Mouse (Mus musculus): ENCODE measurements at regions not wholly inside any gene's neighbourhood (a gene's known extent, or its start where the extent isn't known, plus 50 kb on each side); places are given as distances from the start of the nearest gene placed in this dataset.

DNA sequence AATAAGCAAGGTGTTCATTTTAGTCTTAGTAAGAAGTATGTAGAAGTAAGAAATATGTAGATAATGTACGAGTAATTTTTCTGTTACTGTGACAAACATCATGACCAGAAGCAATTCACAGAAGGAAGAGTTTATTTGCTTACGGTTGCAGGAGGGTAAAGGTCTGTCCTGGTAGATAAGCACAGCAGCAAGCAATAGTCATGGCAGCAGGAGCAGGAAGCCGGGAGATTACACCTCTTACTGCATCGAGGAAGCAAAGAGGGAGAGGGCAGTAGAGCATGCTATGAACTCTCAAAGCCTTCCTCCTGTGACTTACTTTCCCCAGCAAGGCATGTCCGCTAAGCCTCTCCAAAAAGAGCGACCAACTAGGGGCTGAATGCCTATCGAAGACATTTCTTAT lies 69.0 kb upstream of the Dab2 start:
- Histone ChIP-seq H3K9me3 (ENCODE audit: low read length) (peaks cover 25% of the 10 kb centered on the region), H3K36me3 (ENCODE audit: insufficient read depth, low read length) (no peaks in the 10 kb centered on the region), H3K27me3 (ENCODE audit: insufficient read depth, low read length) (no peaks in the 10 kb centered on the region), H3K4me3 (replicated peaks; ENCODE audit: low read length) (no peak overlapping the region), H3K4me1 (replicated peaks; ENCODE audit: low read depth, low read length) (no peaks in the 10 kb centered on the region)
- no peak for TF ChIP-seq CTCF (conservative IDR thresholded peaks at IDR 0.05; ENCODE audit: low read length)
- no peak for TF ChIP-seq POU5F1 (IDR thresholded peaks at IDR 0.05; ENCODE audit: borderline replicate concordance, low read length)
- TF ChIP-seq NANOG (IDR thresholded peaks at IDR 0.05; ENCODE audit: borderline replicate concordance, low read length), result no peak

DNA sequence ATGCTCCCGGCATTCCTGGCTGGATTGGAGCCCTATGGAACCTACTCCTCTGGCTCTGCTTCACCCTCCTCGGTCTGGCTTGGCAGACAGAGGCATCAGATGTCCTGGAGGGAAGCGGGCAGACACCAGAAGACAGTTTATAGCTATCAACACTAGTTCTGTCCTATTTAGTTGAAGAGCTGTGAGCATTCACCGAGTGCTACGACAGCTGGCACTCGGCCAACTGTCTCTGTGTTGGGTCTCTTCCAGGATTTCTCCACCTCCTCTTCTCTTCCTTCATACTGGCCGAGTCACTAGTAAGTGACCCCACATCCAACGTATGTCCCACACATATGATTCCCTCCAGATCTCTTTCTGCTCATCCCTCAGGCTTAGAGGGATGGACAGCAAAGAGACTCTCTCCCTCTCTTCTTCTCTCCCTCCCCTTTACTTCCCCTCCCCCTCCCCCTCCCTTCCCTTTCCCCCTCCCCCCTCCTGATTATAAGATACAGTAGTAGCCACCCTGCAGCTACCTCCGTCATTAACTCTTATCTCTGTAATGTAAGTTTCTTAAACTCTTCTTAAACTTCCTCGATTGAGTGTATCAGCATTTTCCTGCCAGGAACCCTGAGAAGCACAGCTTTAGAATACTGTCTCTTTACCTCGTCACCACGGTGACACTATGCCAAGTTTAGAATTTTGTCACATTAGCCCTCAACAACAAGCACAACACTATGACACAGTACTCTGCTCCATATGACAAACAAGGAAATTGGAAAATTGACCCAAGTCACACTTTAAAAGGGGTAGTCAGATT lies 68.1 kb upstream of the Dab2 start:
- no peaks in the 10 kb centered on the region for H3K36me3 ChIP-seq (ENCODE audit: insufficient read depth, low read length)
- peaks cover 21% of the 10 kb centered on the region for H3K9me3 ChIP-seq (ENCODE audit: low read length)
- no peak overlapping the region for H3K4me3 ChIP-seq (replicated peaks; ENCODE audit: low read length)
- 0 out of 2 replicates have a peak, but pooled peaks cover 2% of the 10 kb centered on the region for H3K4me1 ChIP-seq (replicated peaks; ENCODE audit: low read depth, low read length)
- TF ChIP-seq POU5F1 (IDR thresholded peaks at IDR 0.05; ENCODE audit: borderline replicate concordance, low read length) (no peak), NANOG (IDR thresholded peaks at IDR 0.05; ENCODE audit: borderline replicate concordance, low read length) (no peak), CTCF (conservative IDR thresholded peaks at IDR 0.05; ENCODE audit: low read length) (no peak)
- no peaks in the 10 kb centered on the region for H3K27me3 ChIP-seq (ENCODE audit: insufficient read depth, low read length)

DNA sequence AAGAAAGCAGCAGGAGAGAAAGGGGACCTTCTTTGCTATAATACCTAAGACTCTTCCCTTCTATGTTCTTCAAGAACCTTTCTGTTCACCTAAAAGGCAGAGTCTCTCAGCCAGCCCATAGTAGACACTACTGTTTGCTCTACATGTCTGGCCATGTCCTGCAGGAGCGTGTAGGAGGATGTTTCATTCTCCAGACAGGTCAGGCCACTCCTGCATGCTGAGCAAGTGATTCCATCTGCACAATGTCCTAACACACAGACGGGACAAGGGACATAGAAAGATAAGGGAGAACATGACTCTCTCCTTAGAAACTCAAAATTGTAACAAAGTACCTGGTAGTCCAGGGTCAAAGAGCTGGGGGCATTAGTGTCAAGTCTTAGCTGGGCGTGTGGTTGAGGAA lies 66.0 kb upstream of the Dab2 start:
- TF ChIP-seq POU5F1 (IDR thresholded peaks at IDR 0.05; ENCODE audit: borderline replicate concordance, low read length), result no peak
- no peak for TF ChIP-seq NANOG (IDR thresholded peaks at IDR 0.05; ENCODE audit: borderline replicate concordance, low read length)
- TF ChIP-seq CTCF (conservative IDR thresholded peaks at IDR 0.05; ENCODE audit: low read length), result no peak
- Histone ChIP-seq H3K27me3 (ENCODE audit: insufficient read depth, low read length) (no peaks in the 10 kb centered on the region), H3K4me3 (replicated peaks; ENCODE audit: low read length) (no peak overlapping the region), H3K4me1 (replicated peaks; ENCODE audit: low read depth, low read length) (peaks cover 11% of the 10 kb centered on the region; the same call in 1 of the 2 replicates), H3K36me3 (ENCODE audit: insufficient read depth, low read length) (no peaks in the 10 kb centered on the region), H3K9me3 (ENCODE audit: low read length) (peaks cover 21% of the 10 kb centered on the region)

DNA sequence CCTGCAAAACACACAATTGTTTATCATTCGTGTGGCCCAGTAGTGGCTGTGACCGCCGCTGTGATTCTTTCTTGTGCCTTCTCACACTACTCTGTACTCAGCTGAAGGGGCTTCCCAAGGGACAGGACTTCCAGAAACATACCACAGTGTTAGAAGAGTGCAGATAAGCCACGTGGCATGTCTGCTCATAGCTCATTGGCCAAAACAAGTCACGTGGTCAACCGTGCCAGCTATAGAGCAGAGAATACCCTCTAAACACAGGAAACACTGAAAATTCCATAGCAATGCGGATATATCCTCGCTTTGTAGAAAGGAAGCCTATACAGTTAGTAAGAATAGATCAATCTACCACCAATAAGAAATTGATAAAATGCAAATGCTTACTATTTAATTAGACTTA lies 63.0 kb upstream of the Dab2 start:
- H3K4me1 ChIP-seq (replicated peaks; ENCODE audit: low read depth, low read length), result peaks cover 12% of the 10 kb centered on the region; the same call in 1 of the 2 replicates
- no peaks in the 10 kb centered on the region; the same call in 1 of the 2 replicates for H3K27me3 ChIP-seq (ENCODE audit: insufficient read depth, low read length)
- H3K36me3 ChIP-seq (ENCODE audit: insufficient read depth, low read length), result no peaks in the 10 kb centered on the region
- no peak for TF ChIP-seq CTCF (conservative IDR thresholded peaks at IDR 0.05; ENCODE audit: low read length)
- TF ChIP-seq NANOG (IDR thresholded peaks at IDR 0.05; ENCODE audit: borderline replicate concordance, low read length), result no peak
- no peak for TF ChIP-seq POU5F1 (IDR thresholded peaks at IDR 0.05; ENCODE audit: borderline replicate concordance, low read length)
- H3K9me3 ChIP-seq (ENCODE audit: low read length), result peaks cover 7% of the 10 kb centered on the region
- H3K4me3 ChIP-seq (replicated peaks; ENCODE audit: low read length), result no peak overlapping the region

DNA sequence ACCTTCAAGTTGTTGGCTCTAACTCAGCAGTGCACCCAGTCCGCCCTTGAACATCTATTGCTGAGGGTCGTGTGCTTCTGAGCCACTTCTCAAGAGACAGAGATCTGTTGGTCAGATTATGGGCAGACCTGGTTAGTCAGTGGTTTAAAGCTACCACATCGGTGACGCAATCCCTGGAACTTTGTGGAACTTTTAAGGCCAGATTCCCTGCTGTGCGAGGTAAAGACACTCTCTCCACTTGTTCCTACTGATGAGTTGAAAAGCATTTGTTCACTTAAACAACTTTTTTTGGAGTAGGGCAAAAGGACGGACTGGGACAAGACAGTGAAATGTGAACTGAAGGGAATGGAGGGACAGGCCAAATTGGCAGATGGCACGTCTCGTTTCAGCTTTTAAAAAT lies 61.9 kb upstream of the Dab2 start:
- Histone ChIP-seq H3K9me3 (ENCODE audit: low read length) (peaks cover 7% of the 10 kb centered on the region), H3K36me3 (ENCODE audit: insufficient read depth, low read length) (no peaks in the 10 kb centered on the region), H3K4me3 (replicated peaks; ENCODE audit: low read length) (no peak overlapping the region), H3K27me3 (ENCODE audit: insufficient read depth, low read length) (no peaks in the 10 kb centered on the region; the same call in 1 of the 2 replicates), H3K4me1 (replicated peaks; ENCODE audit: low read depth, low read length) (peaks cover 12% of the 10 kb centered on the region; the same call in 1 of the 2 replicates)
- TF ChIP-seq NANOG (IDR thresholded peaks at IDR 0.05; ENCODE audit: borderline replicate concordance, low read length) (no peak), CTCF (conservative IDR thresholded peaks at IDR 0.05; ENCODE audit: low read length) (no peak)

DNA sequence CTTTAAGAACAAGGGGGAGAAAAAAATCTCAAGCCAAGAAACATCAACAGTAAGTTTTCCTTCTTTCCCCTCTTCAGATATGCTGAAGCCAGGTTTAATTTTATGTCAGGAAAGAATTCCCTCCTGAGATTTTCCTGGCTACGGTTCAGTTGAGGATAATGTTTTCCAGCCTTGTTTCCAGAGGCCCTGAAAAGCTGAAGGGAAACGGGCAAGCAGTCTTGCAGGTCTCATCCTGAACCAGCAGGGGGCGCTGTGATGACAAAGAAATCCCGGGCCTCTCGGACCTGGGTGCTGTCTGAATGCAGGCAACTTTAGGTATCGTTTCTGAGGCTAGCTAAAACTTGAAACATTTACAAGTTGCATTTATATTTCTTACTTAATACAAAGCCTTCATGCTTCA lies 61.5 kb upstream of the Dab2 start:
- TF ChIP-seq CTCF (conservative IDR thresholded peaks at IDR 0.05; ENCODE audit: low read length) (peak; percentile 91), POU5F1 (IDR thresholded peaks at IDR 0.05; ENCODE audit: borderline replicate concordance, low read length) (no peak)
- Histone ChIP-seq H3K4me1 (replicated peaks; ENCODE audit: low read depth, low read length) (peaks cover 12% of the 10 kb centered on the region; the same call in 1 of the 2 replicates), H3K36me3 (ENCODE audit: insufficient read depth, low read length) (no peaks in the 10 kb centered on the region), H3K4me3 (replicated peaks; ENCODE audit: low read length) (no peak overlapping the region), H3K9me3 (ENCODE audit: low read length) (peaks cover 6% of the 10 kb centered on the region), H3K27me3 (ENCODE audit: insufficient read depth, low read length) (no peaks in the 10 kb centered on the region; the same call in 1 of the 2 replicates)

DNA sequence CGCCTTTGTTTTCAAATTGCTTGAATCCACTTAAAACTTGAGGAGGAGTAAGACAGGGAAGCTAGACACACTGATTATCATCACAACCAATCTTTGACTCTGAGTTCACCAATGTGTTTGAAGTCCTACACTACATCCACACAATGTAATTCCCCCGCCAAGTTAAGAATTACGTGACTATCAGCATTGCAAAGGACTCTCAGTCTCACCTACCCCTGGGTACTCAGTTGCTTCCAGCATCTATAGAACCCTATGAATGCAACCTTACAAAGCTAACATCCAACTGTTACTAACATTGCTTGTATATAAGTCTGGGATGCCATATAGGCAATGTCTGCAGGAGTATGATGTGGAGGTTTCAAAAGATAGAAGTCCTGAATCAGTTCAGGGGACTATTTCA lies 60.8 kb upstream of the Dab2 start:
- peaks cover 12% of the 10 kb centered on the region; the same call in 1 of the 2 replicates for H3K4me1 ChIP-seq (replicated peaks; ENCODE audit: low read depth, low read length)

DNA sequence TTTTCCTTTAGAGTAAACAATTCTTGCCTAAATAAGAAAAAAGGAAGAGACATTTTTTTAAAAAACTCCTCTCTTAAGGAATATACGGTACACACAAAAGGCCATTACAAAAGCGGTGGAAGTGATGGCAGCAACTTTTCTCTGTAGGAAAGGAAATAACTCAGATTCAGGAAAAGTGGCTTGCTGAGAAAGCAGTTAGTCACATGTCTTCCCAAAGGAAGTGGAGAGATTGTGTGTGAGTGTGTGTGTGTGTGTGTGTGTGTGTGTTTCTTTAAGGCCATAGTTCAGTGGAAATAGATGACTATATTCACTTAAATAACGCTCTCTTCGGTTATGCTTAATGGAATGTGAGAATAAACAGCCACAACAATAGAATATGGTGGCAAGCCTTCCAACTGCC lies 57.5 kb upstream of the Dab2 start:
- H3K36me3 ChIP-seq (ENCODE audit: insufficient read depth, low read length), result no peaks in the 10 kb centered on the region
- H3K4me1 ChIP-seq (replicated peaks; ENCODE audit: low read depth, low read length), result peaks cover 13% of the 10 kb centered on the region; the same call in 1 of the 2 replicates
- no peaks in the 10 kb centered on the region; the same call in 1 of the 2 replicates for H3K27me3 ChIP-seq (ENCODE audit: insufficient read depth, low read length)
- no peak overlapping the region for H3K4me3 ChIP-seq (replicated peaks; ENCODE audit: low read length)
- H3K9me3 ChIP-seq (ENCODE audit: low read length), result no peaks in the 10 kb centered on the region
- no peak for TF ChIP-seq CTCF (conservative IDR thresholded peaks at IDR 0.05; ENCODE audit: low read length)
- no peak for TF ChIP-seq NANOG (IDR thresholded peaks at IDR 0.05; ENCODE audit: borderline replicate concordance, low read length)
- no peak for TF ChIP-seq POU5F1 (IDR thresholded peaks at IDR 0.05; ENCODE audit: borderline replicate concordance, low read length)

More for the DNA sequence above, 60.8 kb upstream of the Dab2 start:
- Histone ChIP-seq H3K4me3 (replicated peaks; ENCODE audit: low read length) (no peak overlapping the region), H3K9me3 (ENCODE audit: low read length) (no peaks in the 10 kb centered on the region; the same call in 1 of the 2 replicates), H3K36me3 (ENCODE audit: insufficient read depth, low read length) (no peaks in the 10 kb centered on the region), H3K27me3 (ENCODE audit: insufficient read depth, low read length) (no peaks in the 10 kb centered on the region; the same call in 1 of the 2 replicates)
- TF ChIP-seq POU5F1 (IDR thresholded peaks at IDR 0.05; ENCODE audit: borderline replicate concordance, low read length), result no peak

Data from E14TG2a.4 (cell line).